Mouse (Mus musculus): Measurements from ENCODE around the gene Acadm. TPM values are rescaled to one million over a fixed set of nuclear protein-coding genes. Genes with fewer than 3 reads are reported as not detected.
A peak's percentile ranks its signal among the peaks of the same experiment; 100 is the strongest.

Acadm gene
- total and polyA plus RNA-seq, 3 experiments, result 78.5 to 224 (median 199) TPM

- peak; percentile 79 for DNase-seq (ENCODE audit: extremely low read depth)
Measured at GRCm38 (mm10) chr3:153959035-153959730, 14.8 kb upstream of the Acadm start.

GRCm38 (mm10) chr3:153957916-153958315, 13.5 kb upstream of the Acadm start:
- Histone ChIP-seq H3K27ac (ENCODE audit: insufficient read depth, low read depth) (no peak overlapping the region), H3K9me3 (replicated peaks; ENCODE audit: low read length) (peaks cover 14% of the 10 kb centered on the region)
- in situ Hi-C loops (cut with MboI; ENCODE audit: low pct_ligation_motif_present, low pct_unique_long_range_greater_than_20kb, low sequenced_read_pairs), result no loop called here
- TF ChIP-seq TBP (conservative IDR thresholded peaks at IDR 0.05; ENCODE audit: low read depth, low read length) (no peak), POLR2A (IDR thresholded peaks at IDR 0.05; ENCODE audit: low read depth, low read length) (no peak), POLR2AphosphoS2 (IDR thresholded peaks at IDR 0.05; ENCODE audit: low read depth, low read length) (no peak), MAFK (IDR thresholded peaks at IDR 0.05; ENCODE audit: insufficient replicate concordance, low read length) (no peak), SMC3 (IDR thresholded peaks at IDR 0.05; ENCODE audit: low read depth, low read length) (no peak), USF2 (conservative IDR thresholded peaks at IDR 0.05; ENCODE audit: low read depth, low read length) (no peak), UBTF (IDR thresholded peaks at IDR 0.05; ENCODE audit: low read depth, low read length) (no peak), ETS1 (conservative IDR thresholded peaks at IDR 0.05; ENCODE audit: low read depth, low read length) (peak; percentile 80), PAX5 (IDR thresholded peaks at IDR 0.05; ENCODE audit: low read length) (no peak), BHLHE40 (IDR thresholded peaks at IDR 0.05; ENCODE audit: low read depth, low read length) (peak; percentile 50), MYC (IDR thresholded peaks at IDR 0.05; ENCODE audit: low read depth, low read length) (no peak), CHD2 (IDR thresholded peaks at IDR 0.05; ENCODE audit: low read length) (peak; percentile 62; the same call in 1 of the 2 replicates), ZC3H11A (IDR thresholded peaks at IDR 0.05; ENCODE audit: low read depth, low read length) (no peak), GABPA (IDR thresholded peaks at IDR 0.05; ENCODE audit: insufficient replicate concordance, low read depth, low read length) (no peak), MXI1 (IDR thresholded peaks at IDR 0.05; ENCODE audit: low read depth, low read length) (no peak), E2F4 (IDR thresholded peaks at IDR 0.05; ENCODE audit: insufficient replicate concordance, low read depth, low read length) (no peak), SIN3A (IDR thresholded peaks at IDR 0.05; ENCODE audit: low read length) (peak; percentile 52; the same call in 1 of the 2 replicates), NELFE (IDR thresholded peaks at IDR 0.05; ENCODE audit: low read depth, low read length) (no peak)

More at GRCm38 (mm10) chr3:153959035-153959730, 14.8 kb upstream of the Acadm start:
- TF ChIP-seq MYC (IDR thresholded peaks at IDR 0.05; ENCODE audit: low read depth, low read length) (no peak), ZNF384 (IDR thresholded peaks at IDR 0.05; ENCODE audit: low read depth, low read length) (peak; percentile 75), CTCF (conservative IDR thresholded peaks at IDR 0.05 in 1 of 2, IDR thresholded peaks at IDR 0.05 in 1 of 2; ENCODE audit: low read depth in 2 of 2, low read length in 2 of 2) (peak; percentile 96 to 98), ZMIZ1 (IDR thresholded peaks at IDR 0.05; ENCODE audit: low read depth, low read length) (no peak), BHLHE40 (IDR thresholded peaks at IDR 0.05; ENCODE audit: low read depth, low read length) (no peak), USF2 (conservative IDR thresholded peaks at IDR 0.05; ENCODE audit: low read depth, low read length) (no peak), POLR2AphosphoS2 (IDR thresholded peaks at IDR 0.05; ENCODE audit: low read depth, low read length) (no peak), RAD21 (IDR thresholded peaks at IDR 0.05; ENCODE audit: low read depth, low read length) (peak; percentile 95), POLR2A (IDR thresholded peaks at IDR 0.05; ENCODE audit: low read depth, low read length) (no peak), EP300 (IDR thresholded peaks at IDR 0.05; ENCODE audit: low read length) (no peak), JUN (IDR thresholded peaks at IDR 0.05; ENCODE audit: insufficient read depth, low read depth, low read length) (no peak), NRF1 (IDR thresholded peaks at IDR 0.05; ENCODE audit: low read depth, low read length) (no peak), MAZ (IDR thresholded peaks at IDR 0.05; ENCODE audit: low read depth, low read length) (no peak), HCFC1 (IDR thresholded peaks at IDR 0.05; ENCODE audit: low read depth, low read length) (no peak), TCF12 (IDR thresholded peaks at IDR 0.05; ENCODE audit: low read depth, low read length) (no peak), MEF2A (IDR thresholded peaks at IDR 0.05; ENCODE audit: borderline replicate concordance, low read depth, low read length) (no peak), KAT2A (IDR thresholded peaks at IDR 0.05; ENCODE audit: insufficient replicate concordance, low read length) (no peak), UBTF (IDR thresholded peaks at IDR 0.05; ENCODE audit: low read depth, low read length) (no peak), IRF4 (IDR thresholded peaks at IDR 0.05; ENCODE audit: low read depth, low read length) (no peak), NELFE (IDR thresholded peaks at IDR 0.05; ENCODE audit: low read depth, low read length) (no peak), ZC3H11A (IDR thresholded peaks at IDR 0.05; ENCODE audit: low read depth, low read length) (peak; percentile 33; the same call in 1 of the 2 replicates), JUND (conservative IDR thresholded peaks at IDR 0.05; ENCODE audit: low read depth, low read length) (no peak), MAFK (IDR thresholded peaks at IDR 0.05; ENCODE audit: insufficient replicate concordance, low read length) (no peak), RCOR1 (conservative IDR thresholded peaks at IDR 0.05; ENCODE audit: low read depth, low read length) (no peak), E2F4 (IDR thresholded peaks at IDR 0.05; ENCODE audit: insufficient replicate concordance, low read depth, low read length) (no peak), SIN3A (IDR thresholded peaks at IDR 0.05; ENCODE audit: low read length) (no peak), USF1 (IDR thresholded peaks at IDR 0.05; ENCODE audit: low read depth, low read length) (no peak), SMC3 (IDR thresholded peaks at IDR 0.05; ENCODE audit: low read depth, low read length) (peak; percentile 88), ELF1 (IDR thresholded peaks at IDR 0.05; ENCODE audit: low read depth, low read length) (no peak), ZKSCAN1 (IDR thresholded peaks at IDR 0.05; ENCODE audit: borderline replicate concordance, low read depth, low read length) (no peak), ETS1 (conservative IDR thresholded peaks at IDR 0.05; ENCODE audit: low read depth, low read length) (no peak), GABPA (IDR thresholded peaks at IDR 0.05; ENCODE audit: insufficient replicate concordance, low read depth, low read length) (no peak), PAX5 (IDR thresholded peaks at IDR 0.05; ENCODE audit: low read length) (no peak), CHD1 (IDR thresholded peaks at IDR 0.05; ENCODE audit: low read depth, low read length) (no peak), MXI1 (IDR thresholded peaks at IDR 0.05; ENCODE audit: low read depth, low read length) (no peak), CHD2 (IDR thresholded peaks at IDR 0.05; ENCODE audit: low read length) (no peak), MAX (IDR thresholded peaks at IDR 0.05; ENCODE audit: low read length) (peak; percentile 30; the same call in 1 of the 2 replicates), TBP (conservative IDR thresholded peaks at IDR 0.05; ENCODE audit: low read depth, low read length) (no peak)
- Histone ChIP-seq H3K4me3 (replicated peaks in 1 of 3; ENCODE audit: low read depth in 2 of 3, low read length in 2 of 3, poor library complexity in 1 of 3) (peak overlapping the region in 1 of 3 experiments; percentile 11), H3K4me2 (ENCODE audit: insufficient read depth, low read depth, poor library complexity, severe bottlenecking) (no peak overlapping the region), H3K9ac (ENCODE audit: insufficient read depth, low read depth) (no peak overlapping the region), H3K79me2 (replicated peaks; ENCODE audit: control insufficient read depth, extremely low read depth, insufficient read depth, poor library complexity, severe bottlenecking) (no peaks in the 10 kb centered on the region), H3K36me3 (replicated peaks in 1 of 2; ENCODE audit: control insufficient read depth in 1 of 2, insufficient read depth in 1 of 2, low read length in 1 of 2) (no peaks in the 10 kb centered on the region), H3K27me3 (replicated peaks) (no peaks in the 10 kb centered on the region), H3K4me1 (ENCODE audit: control insufficient read depth in 1 of 2, insufficient read depth in 2 of 2) (peaks cover 8 to 66% of the 10 kb centered on the region in 2 experiments), H3K27ac (ENCODE audit: insufficient read depth, low read depth) (no peak overlapping the region), H3K9me3 (replicated peaks; ENCODE audit: low read length) (peaks cover 14% of the 10 kb centered on the region)
- in situ Hi-C loops (cut with MboI; ENCODE audit: low pct_ligation_motif_present, low pct_unique_long_range_greater_than_20kb, low sequenced_read_pairs), result no loop called here
- dilution Hi-C loops (cut with MboI; ENCODE audit: extremely low pct_ligation_motif_present, extremely low pct_unique_long_range_greater_than_20kb, low sequenced_read_pairs), result no loop called here

More at GRCm38 (mm10) chr3:153957916-153958315, 13.5 kb upstream of the Acadm start:
- no peaks in the 10 kb centered on the region for H3K36me3 ChIP-seq (replicated peaks in 1 of 2; ENCODE audit: control insufficient read depth in 1 of 2, insufficient read depth in 1 of 2, low read length in 1 of 2)
- peaks cover 8 to 67% of the 10 kb centered on the region in 2 experiments for H3K4me1 ChIP-seq (ENCODE audit: control insufficient read depth in 1 of 2, insufficient read depth in 2 of 2)
- no peak overlapping the region for H3K9ac ChIP-seq (ENCODE audit: insufficient read depth, low read depth)
- H3K4me2 ChIP-seq (ENCODE audit: insufficient read depth, low read depth, poor library complexity, severe bottlenecking), result no peak overlapping the region
- DNase-seq (ENCODE audit: extremely low read depth), result peak; percentile 96
- no peak overlapping the region for H3K4me3 ChIP-seq (replicated peaks in 1 of 3; ENCODE audit: low read depth in 2 of 3, low read length in 2 of 3, poor library complexity in 1 of 3)
- dilution Hi-C loops (cut with MboI; ENCODE audit: extremely low pct_ligation_motif_present, extremely low pct_unique_long_range_greater_than_20kb, low sequenced_read_pairs), result no loop called here
- H3K79me2 ChIP-seq (replicated peaks; ENCODE audit: control insufficient read depth, extremely low read depth, insufficient read depth, poor library complexity, severe bottlenecking), result no peaks in the 10 kb centered on the region
- H3K27me3 ChIP-seq (replicated peaks), result no peaks in the 10 kb centered on the region
